Mouse (Mus musculus): ENCODE data around the gene Rnf32. TPM values are rescaled to one million over a fixed set of nuclear protein-coding genes. Genes with fewer than 3 reads are reported as not detected.
A peak's percentile ranks its signal among the peaks of the same experiment; 100 is the strongest.

Gene Rnf32
- total RNA-seq (2017): 0.65 and 0.94 TPM in 2 replicates

DNA sequence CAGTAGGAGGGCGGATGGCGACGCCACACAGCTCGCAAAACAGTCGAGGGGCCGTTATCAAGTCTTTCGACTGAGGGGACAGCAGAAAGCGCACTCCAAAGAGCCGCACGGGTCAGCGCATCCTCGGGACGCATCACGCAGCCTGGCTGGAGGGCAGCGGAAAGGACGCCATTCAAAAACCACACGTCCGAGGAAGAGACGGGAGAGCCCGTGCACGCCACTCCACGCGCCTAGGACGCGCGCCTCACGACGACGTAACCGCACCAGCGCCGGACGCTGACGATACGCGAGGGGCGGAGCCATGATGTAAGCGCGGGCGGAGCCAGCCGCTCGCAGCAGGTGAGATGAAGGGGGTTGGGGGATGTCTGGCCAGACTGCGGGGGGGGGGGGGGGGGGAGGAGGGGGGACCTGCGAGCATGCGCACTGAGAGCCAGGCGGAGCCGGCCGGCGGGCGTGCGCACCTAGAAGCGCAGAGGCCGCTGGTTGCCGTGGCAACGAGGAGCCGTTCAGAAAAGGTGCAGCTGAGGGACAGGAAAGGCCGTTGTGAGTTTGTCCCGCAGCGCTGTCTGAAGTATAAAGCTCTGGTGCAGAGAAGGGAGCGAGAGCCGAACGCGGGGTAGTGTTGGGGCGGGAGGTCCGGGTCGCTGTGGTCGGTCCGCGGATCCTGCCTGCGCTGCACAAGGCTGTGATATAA is at the start of gene Rnf32:
Rnf32 (plus strand) TSS at position 423 of the 694 bp plus-strand sequence.
- ATAC-seq (replicated peaks in 1 of 2; ENCODE audit: insufficient read depth in 1 of 2, low FRiP score in 2 of 2, low TSS enrichment in 1 of 2, low read depth in 1 of 2, poor library complexity in 2 of 2, severe bottlenecking in 2 of 2): peak; percentile 72 to 77

DNA sequence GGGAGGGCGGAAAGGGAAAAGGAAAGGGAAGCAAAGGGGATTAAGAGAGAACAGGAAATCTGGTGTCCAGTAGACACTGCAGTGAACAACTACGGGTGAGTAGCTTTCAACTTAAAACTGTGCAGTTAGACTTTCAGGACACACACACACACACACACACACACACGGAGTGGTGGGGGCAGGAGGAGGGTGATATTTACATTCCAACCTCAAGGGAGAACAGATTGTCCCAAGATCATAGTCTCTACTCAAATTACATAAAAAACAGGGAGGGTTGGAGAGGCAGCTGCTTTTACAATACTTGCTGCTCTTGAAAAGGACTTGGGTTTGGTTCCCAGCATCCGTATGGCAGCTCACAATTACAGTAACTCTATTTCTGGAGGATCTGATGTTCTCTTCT is 45.6 kb upstream of the Rnf32 start:
- ATAC-seq (replicated peaks in 1 of 2; ENCODE audit: insufficient read depth in 1 of 2, low FRiP score in 2 of 2, low TSS enrichment in 1 of 2, low read depth in 1 of 2, poor library complexity in 2 of 2, severe bottlenecking in 2 of 2): no peak

DNA sequence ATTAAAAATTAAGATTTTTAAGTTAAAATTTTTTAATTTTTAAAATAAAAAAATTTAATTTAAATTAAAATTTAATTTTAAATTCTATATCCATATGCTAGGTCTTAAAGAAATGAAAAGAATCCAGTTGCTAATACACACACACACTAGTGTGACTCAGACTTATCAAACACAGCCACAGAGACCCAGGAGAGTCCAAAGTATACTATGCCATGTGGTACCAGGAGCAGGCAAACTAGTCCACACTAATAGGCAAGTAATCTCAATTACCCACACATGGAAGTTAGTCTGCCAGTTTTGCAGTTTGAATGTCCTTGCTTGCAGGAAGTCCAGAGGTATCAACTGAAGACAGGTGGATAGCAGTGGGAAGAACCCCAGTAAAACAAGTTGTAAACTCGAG is 35.9 kb upstream of the Rnf32 start:
- no peak for ATAC-seq (replicated peaks in 1 of 2; ENCODE audit: insufficient read depth in 1 of 2, low FRiP score in 2 of 2, low TSS enrichment in 1 of 2, low read depth in 1 of 2, poor library complexity in 2 of 2, severe bottlenecking in 2 of 2)

DNA sequence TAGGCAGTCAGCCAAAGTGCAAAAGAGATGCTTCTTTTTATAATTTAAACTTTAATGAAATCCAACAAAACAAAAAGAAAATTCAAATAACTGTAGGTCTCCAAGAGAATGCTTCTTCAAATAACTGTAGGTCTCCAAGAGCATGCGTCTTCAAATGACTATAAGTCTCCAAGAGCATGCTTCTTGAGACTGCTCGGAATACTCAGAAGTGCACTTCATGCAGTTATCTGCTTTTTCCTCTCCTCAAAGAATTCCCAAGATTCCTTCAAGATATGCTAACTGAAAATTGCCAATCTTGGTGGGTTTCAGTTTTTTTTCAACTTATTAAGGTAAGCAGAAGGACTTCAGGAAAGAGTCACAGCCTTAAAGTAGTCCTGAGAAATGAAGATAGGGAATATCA is 28.8 kb upstream of the Rnf32 start:
- no peak for ATAC-seq (replicated peaks in 1 of 2; ENCODE audit: insufficient read depth in 1 of 2, low FRiP score in 2 of 2, low TSS enrichment in 1 of 2, low read depth in 1 of 2, poor library complexity in 2 of 2, severe bottlenecking in 2 of 2)

DNA sequence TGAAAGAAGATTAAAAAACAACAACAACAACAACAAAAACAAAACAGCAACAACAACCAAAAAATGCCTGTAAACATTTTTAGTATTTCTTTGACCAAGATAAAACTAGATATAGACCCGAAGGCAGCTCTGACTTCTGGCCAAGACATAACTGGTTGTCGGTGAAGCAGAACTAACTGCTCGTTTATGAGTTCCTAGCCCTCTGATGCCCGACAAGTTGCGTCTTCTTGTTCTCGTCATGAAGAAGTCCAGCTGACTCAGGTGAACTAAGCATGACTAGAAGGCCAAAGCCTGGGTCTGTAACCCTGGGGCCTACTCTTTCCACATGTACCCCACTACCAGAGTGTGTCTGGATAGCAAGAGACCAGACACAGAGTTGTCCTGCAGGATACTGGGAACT is 25.6 kb upstream of the Rnf32 start:
- no peak for ATAC-seq (replicated peaks in 1 of 2; ENCODE audit: insufficient read depth in 1 of 2, low FRiP score in 2 of 2, low TSS enrichment in 1 of 2, low read depth in 1 of 2, poor library complexity in 2 of 2, severe bottlenecking in 2 of 2)

DNA sequence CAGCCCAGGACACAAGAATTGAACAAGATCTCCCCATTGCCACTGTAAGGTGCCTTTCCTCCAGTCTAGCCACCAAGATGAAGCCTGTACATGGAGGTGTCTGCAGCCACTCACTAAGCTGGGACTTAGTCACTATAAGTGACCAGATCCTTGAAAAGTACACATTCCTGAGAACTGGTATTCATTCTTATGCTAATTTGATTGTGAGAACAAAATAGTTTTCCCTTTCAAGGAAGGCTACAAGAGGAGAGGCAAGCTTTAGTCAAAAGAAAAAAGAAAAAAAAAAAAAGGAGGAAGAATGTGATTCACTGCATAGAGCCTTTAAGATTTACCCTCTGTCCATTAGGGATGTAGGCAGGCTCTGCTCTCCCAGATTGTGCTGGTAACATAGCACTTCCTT is 24.6 kb upstream of the Rnf32 start:
- no peak for ATAC-seq (replicated peaks in 1 of 2; ENCODE audit: insufficient read depth in 1 of 2, low FRiP score in 2 of 2, low TSS enrichment in 1 of 2, low read depth in 1 of 2, poor library complexity in 2 of 2, severe bottlenecking in 2 of 2)

DNA sequence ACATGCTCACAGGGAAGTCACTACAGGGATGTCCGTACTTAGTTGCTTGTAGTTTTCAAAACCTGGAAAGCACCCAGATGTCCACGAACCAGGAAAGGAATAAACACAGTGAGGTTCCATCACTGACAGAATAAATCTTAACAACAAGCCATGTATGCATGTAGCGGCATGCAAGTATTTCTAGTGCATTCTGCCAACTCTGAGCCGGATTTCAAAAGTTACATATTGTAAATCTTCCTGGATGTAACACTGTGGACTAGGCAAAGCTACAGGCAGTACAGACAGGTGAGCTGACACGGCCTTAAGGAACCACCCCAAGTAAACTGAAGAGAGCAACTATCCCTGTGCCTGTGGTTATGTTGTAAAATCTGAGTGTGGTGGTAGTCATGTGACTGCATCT is 9.0 kb upstream of the Rnf32 start:
- ATAC-seq (replicated peaks in 1 of 2; ENCODE audit: insufficient read depth in 1 of 2, low FRiP score in 2 of 2, low TSS enrichment in 1 of 2, low read depth in 1 of 2, poor library complexity in 2 of 2, severe bottlenecking in 2 of 2): no peak

DNA sequence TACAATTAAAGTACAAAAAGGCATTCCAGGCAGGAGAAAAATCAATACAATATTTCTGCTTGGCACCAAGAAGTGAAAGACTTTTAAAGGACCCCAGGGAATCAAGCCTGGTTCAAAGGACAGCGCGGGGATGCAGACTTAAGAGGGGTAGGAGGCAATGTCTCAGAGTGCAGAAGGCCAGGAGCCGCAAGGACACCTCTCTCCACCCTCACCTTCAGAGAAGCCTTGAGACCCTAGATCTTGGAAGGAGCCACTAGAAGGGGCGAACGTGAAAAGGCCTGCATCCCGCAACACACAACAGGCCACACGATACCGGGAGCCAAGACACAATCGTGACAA is 592 bp upstream of the Rnf32 start:
- no peak for ATAC-seq (replicated peaks in 1 of 2; ENCODE audit: insufficient read depth in 1 of 2, low FRiP score in 2 of 2, low TSS enrichment in 1 of 2, low read depth in 1 of 2, poor library complexity in 2 of 2, severe bottlenecking in 2 of 2)

DNA sequence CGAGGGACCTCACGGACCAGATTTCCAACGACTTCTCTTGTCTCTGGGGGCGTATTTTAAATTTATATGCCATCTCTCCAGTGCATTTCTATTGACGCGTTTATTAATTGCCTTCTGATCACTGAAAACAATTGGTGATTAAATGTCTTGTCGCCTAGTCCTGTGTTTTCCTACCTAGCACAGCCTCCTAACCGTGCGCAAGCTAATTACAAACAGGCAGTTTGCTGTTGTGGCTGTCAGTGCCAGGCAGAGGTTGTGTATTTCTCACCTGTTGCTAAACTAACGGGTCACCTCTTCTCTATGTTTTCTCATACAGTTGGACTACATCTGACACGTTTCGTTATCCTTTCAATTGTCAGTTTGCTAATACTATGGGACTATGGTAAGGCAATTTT is 469 bp downstream of the Rnf32 start:
- ATAC-seq (replicated peaks in 1 of 2; ENCODE audit: insufficient read depth in 1 of 2, low FRiP score in 2 of 2, low TSS enrichment in 1 of 2, low read depth in 1 of 2, poor library complexity in 2 of 2, severe bottlenecking in 2 of 2): no peak

DNA sequence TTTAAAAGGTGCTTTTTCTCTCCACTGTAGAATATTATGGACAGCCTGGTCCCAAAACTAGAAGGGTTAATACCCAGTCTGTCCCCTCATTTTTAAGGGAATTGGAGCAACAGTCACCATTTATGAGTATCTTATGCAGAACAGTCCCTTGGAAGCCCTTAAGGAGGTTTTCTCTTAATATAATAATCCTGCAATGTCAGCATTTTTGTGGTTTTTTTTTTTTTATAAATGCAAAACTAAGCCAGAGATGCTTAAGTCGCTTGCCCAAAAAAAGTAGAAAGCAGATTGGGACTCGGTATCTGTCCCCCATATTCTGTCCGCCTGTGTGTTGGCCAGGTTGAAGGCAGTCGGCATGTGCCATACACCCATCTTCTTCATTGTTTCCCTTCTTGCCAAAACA is 1.4 kb downstream of the Rnf32 start:
- ATAC-seq (replicated peaks in 1 of 2; ENCODE audit: insufficient read depth in 1 of 2, low FRiP score in 2 of 2, low TSS enrichment in 1 of 2, low read depth in 1 of 2, poor library complexity in 2 of 2, severe bottlenecking in 2 of 2): no peak

DNA sequence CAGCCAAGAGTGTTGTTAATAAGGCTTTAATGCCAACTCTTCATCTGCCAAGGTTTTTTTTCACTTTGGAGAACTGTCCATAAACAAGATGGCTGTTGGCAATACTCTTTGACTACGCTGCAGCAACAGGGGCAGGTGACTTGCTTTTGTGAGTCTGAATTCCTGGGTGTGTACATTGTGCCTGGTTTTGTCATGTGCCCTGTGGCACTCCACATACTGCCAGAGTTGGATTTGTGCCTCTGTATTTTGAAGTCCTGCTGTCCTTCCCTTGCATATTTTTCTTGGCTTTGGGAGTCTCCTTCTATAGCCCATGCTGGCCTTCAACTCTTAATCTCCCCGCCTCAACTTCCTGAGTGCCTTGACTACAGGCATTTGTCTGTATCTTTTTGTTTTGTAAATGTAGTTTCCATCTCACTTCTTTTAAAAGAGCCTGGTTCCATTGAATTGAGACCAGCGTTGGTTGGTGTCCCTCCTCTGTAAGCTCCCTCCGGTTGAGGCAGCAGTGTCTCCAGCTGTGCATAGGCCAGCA is 3.2 kb downstream of the Rnf32 start:
- no peak for ATAC-seq (replicated peaks in 1 of 2; ENCODE audit: insufficient read depth in 1 of 2, low FRiP score in 2 of 2, low TSS enrichment in 1 of 2, low read depth in 1 of 2, poor library complexity in 2 of 2, severe bottlenecking in 2 of 2)

DNA sequence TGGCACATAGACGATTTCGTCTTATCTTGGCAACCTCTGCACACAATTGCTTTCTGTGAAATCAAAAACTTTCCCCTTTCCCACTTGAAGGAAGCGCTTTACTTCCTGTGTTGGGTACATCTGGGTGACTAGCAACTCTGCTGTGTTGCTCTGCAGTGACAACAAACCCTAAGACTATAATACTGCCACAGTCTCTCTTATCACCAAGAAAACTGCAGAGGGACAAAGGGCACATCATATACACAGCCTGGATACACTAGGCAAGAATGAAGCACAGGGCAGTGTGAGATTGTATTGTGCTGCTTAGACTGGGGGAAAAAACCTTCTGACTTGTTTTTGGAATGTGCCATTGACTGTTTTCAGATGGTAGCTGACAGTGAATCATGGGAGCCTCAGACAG is 4.1 kb downstream of the Rnf32 start:
- no peak for ATAC-seq (replicated peaks in 1 of 2; ENCODE audit: insufficient read depth in 1 of 2, low FRiP score in 2 of 2, low TSS enrichment in 1 of 2, low read depth in 1 of 2, poor library complexity in 2 of 2, severe bottlenecking in 2 of 2)

DNA sequence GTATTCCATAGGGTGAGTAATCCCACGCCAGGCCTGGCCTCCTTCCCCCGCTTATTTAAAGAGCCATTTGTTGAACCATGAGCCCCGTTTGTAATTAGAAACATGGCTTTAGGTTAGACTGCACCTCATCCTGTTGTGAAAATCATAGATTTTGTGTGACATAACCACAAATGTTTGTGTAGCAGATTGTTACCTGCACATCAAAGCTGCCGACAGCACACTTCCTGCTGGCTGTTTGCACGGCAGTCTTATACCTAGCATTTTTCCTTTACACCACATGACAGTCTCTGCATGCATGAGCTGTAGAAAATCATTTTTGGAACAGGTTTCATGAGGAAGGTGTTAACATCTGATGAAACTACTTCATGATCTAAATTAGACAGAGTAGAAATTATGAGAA is 9.9 kb downstream of the Rnf32 start:
- ATAC-seq (replicated peaks in 1 of 2; ENCODE audit: insufficient read depth in 1 of 2, low FRiP score in 2 of 2, low TSS enrichment in 1 of 2, low read depth in 1 of 2, poor library complexity in 2 of 2, severe bottlenecking in 2 of 2): no peak

DNA sequence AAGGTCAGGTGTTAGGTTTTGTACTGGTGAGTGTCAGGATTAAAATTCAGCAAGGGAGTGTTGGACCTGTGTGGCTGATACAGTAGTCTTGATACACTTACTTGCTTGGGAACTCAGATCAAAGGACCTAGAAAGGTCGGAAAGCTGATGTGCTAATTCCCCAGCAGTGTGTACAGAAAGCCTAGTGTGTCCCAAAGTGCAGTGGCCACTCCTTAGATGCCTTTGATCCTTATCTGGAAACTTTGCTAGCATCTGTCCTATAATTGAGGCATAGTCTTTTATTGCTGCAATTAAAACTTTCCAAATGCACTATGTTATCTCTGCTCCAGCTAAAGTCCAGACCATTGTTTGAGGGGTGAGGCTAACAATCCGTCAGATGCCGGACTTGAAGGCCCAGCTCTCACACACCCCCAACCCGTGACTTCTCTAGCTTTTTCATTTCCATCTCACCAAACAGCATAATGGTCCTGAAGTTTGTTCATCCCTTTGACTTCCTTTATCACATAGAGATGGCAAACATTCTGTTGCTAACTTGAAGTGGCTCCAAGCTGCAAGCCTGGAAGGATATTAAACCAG is 16.3 kb downstream of the Rnf32 start:
- no peak for ATAC-seq (replicated peaks in 1 of 2; ENCODE audit: insufficient read depth in 1 of 2, low FRiP score in 2 of 2, low TSS enrichment in 1 of 2, low read depth in 1 of 2, poor library complexity in 2 of 2, severe bottlenecking in 2 of 2)

DNA sequence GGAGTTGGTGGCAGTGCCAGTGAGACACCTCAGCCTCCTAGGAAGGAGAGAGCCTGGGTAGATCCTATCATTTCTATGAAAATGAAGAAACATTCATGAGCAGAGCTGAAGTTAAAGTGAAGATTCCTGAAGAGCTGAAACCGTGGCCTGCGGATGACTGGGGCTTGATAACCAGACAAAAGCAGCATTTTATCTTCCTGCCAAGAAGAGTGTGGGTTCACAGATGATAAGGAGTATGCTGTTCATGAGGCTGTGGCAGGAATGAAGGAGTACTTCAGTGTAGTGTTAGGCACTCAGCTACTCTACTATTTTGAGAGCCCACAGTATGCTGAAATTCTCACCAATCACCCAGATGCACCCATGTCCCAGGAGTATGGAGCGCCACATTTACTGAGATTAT is 22.2 kb downstream of the Rnf32 start:
- ATAC-seq (replicated peaks in 1 of 2; ENCODE audit: insufficient read depth in 1 of 2, low FRiP score in 2 of 2, low TSS enrichment in 1 of 2, low read depth in 1 of 2, poor library complexity in 2 of 2, severe bottlenecking in 2 of 2): no peak

DNA sequence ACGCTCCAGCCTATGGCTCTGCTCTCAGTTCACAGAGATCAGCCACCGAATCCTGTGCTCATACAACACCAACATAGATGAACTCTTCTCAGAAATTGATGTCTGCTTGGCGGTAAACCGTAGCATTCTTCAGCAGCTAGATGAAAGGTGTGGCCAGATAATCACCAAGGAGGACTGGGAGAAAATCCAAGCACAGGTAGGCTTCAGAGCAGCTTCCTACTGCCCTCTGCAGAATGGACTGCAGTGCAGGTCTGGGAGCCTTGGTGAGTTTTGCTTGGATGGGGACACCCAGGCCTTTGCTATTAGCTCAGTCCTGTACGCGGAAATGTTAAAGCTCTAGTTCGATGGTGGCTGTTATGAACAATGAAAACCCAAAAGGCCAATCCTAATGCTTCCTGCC is 28.3 kb downstream of the Rnf32 start:
- ATAC-seq (replicated peaks in 1 of 2; ENCODE audit: insufficient read depth in 1 of 2, low FRiP score in 2 of 2, low TSS enrichment in 1 of 2, low read depth in 1 of 2, poor library complexity in 2 of 2, severe bottlenecking in 2 of 2): no peak

DNA sequence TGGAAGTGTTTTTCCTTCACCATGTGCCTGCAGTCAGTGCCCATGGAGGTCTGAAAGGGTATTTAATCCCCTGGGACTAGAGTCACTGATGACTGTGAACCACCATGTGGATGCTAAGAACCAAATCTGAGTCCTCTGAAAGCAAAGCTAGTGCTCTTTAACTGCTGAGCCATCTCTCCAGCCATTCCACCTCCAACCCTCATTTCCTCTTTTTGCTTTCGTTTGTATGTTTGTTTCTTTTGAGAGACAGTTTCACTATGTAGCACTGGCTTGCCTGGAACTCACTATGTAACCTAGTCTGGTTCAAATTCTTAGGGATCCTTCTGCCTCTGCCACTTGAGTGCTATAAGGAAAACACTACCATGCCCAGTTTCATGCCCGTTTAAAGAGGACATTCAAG is 34.7 kb downstream of the Rnf32 start:
- ATAC-seq (replicated peaks in 1 of 2; ENCODE audit: insufficient read depth in 1 of 2, low FRiP score in 2 of 2, low TSS enrichment in 1 of 2, low read depth in 1 of 2, poor library complexity in 2 of 2, severe bottlenecking in 2 of 2): no peak

DNA sequence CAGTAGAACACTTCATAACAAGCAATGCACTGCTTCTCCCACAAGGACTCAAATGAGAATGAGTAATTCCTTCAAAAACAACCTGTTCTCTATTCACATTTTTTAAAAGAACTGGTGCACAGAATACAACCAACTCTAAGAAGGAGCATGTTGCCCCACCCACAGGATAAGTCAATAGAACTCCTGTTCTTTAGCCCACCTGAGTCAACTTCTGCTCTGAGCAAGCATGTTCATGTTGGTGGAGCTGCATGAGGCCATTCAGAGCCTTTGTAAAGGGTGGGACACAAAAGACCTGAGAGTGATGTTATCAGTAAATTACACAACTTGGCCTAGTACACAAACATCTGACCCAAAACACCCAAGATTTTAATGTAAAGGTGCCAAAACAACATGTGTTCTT is 42.6 kb downstream of the Rnf32 start:
- ATAC-seq (replicated peaks in 1 of 2; ENCODE audit: insufficient read depth in 1 of 2, low FRiP score in 2 of 2, low TSS enrichment in 1 of 2, low read depth in 1 of 2, poor library complexity in 2 of 2, severe bottlenecking in 2 of 2): no peak

DNA sequence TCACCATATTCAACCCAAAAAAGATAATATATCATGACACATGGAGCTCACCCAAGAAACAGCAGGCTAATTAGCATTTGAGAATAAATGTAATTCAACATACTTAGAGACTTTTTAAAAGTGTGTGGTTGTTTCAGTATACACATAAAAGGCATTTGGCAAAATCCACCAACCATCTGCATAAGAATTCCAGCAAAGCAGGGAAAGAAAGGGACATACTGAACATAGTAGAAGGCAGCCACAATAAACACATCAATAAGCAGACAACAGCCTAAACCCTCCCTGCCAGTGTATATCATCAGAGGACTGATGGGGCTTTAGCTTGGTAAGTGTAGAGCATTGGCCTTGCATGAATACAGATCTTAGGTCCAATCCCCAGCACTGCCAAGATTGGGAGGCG is 49.0 kb downstream of the Rnf32 start:
- no peak for ATAC-seq (replicated peaks in 1 of 2; ENCODE audit: insufficient read depth in 1 of 2, low FRiP score in 2 of 2, low TSS enrichment in 1 of 2, low read depth in 1 of 2, poor library complexity in 2 of 2, severe bottlenecking in 2 of 2)

All from hematopoietic stem cell, adult 5-6 weeks (primary cell).